Mouse (Mus musculus) olfactory bulb, adult 2 months (tissue): Measurements from ENCODE around the gene Cd37. TPM values are rescaled to one million over a fixed set of nuclear protein-coding genes. Genes with fewer than 3 reads are reported as not detected.

ENCODE experiments used
- H3K27ac ChIP-seq: fragments of 200-500 bp; 2 replicates; pipeline ENCODE4 v1.5.1; 2012; ENCODE audit warnings: low read depth, low read length; ENCODE audit not compliant: insufficient read depth
- H3K4me1 ChIP-seq: fragments of 200-500 bp; 2 replicates; pipeline ENCODE4 v1.6.1; 2012; ENCODE audit warnings: low read length; ENCODE audit not compliant: control insufficient read depth, insufficient read depth
- H3K4me3 ChIP-seq: fragments of 200-500 bp; 2 replicates; pipeline ENCODE4 v1.5.1; 2012; ENCODE audit warnings: mild to moderate bottlenecking, low read depth, low read length, moderate library complexity; ENCODE audit not compliant: insufficient read depth
- CTCF ChIP-seq: fragments of 200-500 bp; IDR thresholded peaks from 2 replicates; pipeline ENCODE4 v1.5.1; 2012; ENCODE audit warnings: low read depth, mild to moderate bottlenecking, low read length, moderate library complexity; ENCODE audit not compliant: insufficient read depth
- POLR2A ChIP-seq: fragments of 200-500 bp; IDR thresholded peaks from 2 replicates; pipeline ENCODE4 v1.6.1; 2012; ENCODE audit warnings: mild to moderate bottlenecking, low read depth, low read length, moderate library complexity; ENCODE audit not compliant: insufficient read depth
- WGBS: fragments of 180-500 bp; shearing (Covaris S2); methylation state at CpG from one replicate; pipeline ENCODE4 v1.1.7; 2018; 5-methylcytosine and 5-hydroxymethylcytosine counted together
- polyA plus RNA-seq: library from polyadenylated mRNA; stranded (reverse); fragments of >200 nt; gene quantifications from 2 replicates; pipeline ENCODE4 v1.2.4, GENCODE M21; 2012; ENCODE audit warnings: low replicate concordance; ENCODE audit not compliant: missing spikeins, insufficient read depth, insufficient read length

The Cd37 gene
- polyA plus RNA-seq = not detected in 2 replicates

DNA sequence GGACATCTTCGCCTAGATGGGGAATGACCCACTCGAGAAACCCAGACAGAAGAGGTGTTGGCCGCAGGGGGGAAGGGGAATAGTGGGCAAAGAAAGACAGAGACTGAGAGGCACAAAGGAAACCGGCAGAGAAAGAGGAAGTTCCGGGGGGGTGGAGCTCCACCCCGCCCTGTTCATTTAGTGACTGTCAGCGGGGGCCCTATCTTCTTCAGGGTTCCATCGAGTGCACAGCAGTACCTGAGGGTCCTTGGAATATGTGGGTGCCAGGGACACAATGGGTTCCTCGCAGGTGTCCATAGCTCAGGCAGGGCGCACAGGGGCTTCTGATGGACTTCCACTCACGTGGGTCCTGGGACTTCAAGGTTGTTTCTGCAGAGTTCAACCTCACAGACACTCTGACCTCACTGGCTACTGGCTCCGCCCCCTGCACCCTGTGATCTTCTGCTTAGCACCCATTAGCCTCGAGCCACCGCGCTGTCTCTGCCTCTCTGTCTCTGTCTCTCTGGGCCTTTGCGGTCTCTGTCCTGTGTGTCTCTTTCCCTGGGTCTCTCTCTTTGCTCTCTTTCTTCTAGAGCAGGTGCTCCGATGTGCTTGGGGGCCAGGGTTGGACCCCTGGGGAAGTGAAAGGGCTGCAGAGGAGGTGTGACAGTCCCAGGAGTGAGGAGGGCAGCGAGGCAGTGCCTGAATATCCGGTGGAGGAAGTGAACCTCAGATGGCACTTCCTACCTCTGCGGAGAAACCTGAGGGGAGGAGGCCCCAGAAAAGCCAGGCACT lies at the start of gene Cd37:
Cd37 (minus strand) TSS at position 393 of the 774 bp plus-strand sequence.
- TF ChIP-seq CTCF = no peak

DNA sequence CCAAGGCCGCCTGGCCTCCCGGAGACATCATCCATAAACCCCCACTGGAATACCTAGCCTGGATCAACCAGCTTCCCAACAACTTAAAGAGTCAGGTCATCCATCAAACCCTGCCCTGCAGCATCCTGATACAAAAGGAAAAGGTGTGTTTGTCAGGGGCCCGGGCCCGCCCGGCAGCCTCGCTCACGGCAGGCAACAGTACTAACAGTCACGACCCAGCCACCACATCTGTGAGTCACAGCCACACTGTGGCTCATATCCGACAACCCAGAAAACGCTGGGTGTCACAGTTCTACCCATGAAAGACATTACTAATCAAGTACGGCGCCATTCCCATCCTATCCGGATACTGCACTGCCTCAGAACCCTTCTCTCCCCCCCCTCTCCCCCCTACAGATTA lies 47.6 kb upstream of the Cd37 start:
- H3K4me1 ChIP-seq = peaks cover 5% of the 10 kb centered on the region; the same call in 1 of the 2 replicates
- WGBS = 74% methylated on average over 13 of the region's 13 CpGs
- H3K27ac ChIP-seq = no peak overlapping the region
- no peak for TF ChIP-seq CTCF
- TF ChIP-seq POLR2A = no peak
- H3K4me3 ChIP-seq = no peak overlapping the region

More for the DNA sequence above, at the start of gene Cd37:
- Histone ChIP-seq H3K4me3 (peak within 1 kb of the TSS; percentile 7; the same call in 1 of the 2 replicates), H3K27ac (no peak within 1 kb of the TSS), H3K4me1 (peaks cover 14% of the 10 kb centered on the region)
- 53% methylated on average over 20 of the region's 20 CpGs for WGBS

DNA sequence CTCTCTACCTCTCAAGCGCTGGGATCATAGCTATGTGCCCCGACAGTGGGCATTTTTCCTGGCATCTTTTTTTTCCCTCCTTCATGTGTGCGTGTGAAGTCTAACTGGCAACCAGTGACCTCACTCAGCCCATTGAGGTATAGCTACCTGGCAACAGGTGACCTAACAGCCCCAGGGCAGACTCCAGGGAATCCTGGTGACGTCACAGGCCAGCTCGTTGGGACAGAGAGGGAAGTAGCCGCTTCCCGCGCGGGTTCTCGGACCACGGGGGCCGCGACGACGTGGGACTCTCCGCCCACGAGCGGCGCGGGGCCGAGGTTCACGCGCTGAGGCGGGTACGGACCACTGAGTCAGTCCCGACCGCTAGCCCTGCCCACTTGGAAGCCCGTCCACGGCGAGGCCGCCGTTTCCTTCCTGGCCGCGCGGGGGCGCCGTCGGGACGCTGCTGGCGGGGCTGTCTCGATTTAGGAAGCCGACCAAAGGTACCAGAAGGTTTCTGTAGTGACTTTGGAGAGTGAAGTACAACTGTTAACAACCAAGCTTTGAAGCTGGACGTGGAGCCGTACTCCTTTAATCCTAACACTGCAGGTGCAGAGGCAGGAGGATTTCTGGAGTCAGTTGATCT lies 38.3 kb upstream of the Cd37 start, which contains the start of gene Slc6a21:
Slc6a21 (plus strand) TSS at position 378 of the 625 bp plus-strand sequence.
- H3K4me3 ChIP-seq = peak within 1 kb of the TSS; percentile 42
- WGBS = 10% methylated on average over 44 of the region's 44 CpGs
- H3K27ac ChIP-seq = no peak within 1 kb of the TSS
- H3K4me1 ChIP-seq = peaks cover 4% of the 10 kb centered on the region
- no peak for TF ChIP-seq POLR2A
- TF ChIP-seq CTCF = peak; percentile 78

DNA sequence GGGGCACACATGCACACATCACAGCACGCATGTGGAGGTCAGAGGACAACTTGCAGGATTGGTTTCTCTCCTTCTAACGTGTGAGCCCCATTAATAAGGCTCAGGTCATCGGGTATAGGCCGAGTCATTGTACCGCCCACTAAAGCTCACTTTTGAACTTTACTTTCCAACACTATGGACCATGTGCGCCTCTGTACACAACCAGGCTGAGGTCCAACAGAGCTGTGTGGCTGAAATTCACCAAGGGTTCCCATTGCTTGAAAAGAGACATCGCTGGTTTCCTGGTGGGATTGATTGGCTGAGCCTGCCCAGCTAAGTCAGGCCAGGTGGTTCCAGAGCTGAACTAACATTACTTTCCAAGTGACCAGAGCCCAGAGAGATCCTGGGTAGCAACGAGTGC lies 34.8 kb upstream of the Cd37 start:
- 93% methylated on average over 8 of the region's 8 CpGs for WGBS
- no peak overlapping the region for H3K4me3 ChIP-seq
- H3K4me1 ChIP-seq = peaks cover 4% of the 10 kb centered on the region
- no peak for TF ChIP-seq POLR2A
- TF ChIP-seq CTCF = no peak
- H3K27ac ChIP-seq = no peak overlapping the region

DNA sequence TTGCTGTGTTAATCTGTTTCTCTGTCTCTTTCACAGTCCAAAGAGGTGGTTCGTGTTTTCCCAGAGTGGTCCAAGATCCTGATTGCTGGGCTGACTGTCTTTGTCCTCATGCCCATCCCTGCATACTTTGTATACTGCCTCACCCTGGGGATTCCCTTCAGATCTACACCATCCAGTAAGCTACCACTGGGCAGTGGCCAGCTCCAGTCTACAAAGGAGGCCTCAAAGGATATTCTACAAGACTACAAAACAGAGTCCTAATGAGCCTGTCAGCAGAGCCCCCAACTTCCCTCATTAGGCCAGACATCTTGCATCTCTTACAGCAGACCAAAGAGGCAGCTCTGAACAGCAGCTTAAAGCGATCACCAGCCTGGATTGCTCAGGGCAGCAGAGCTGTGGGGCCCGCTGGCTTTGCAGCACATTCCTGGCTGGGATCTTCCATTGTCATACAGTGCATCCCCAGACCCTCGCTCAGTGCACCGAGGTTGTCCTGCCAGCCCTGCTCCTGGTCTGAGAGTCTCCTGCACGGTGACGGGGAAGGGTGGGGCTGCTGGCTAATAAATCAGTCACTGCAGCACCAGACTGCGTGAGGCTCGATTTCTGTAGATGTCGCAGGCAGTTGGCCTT lies 34.0 kb upstream of the Cd37 start:
- 77% methylated on average over 10 of the region's 10 CpGs for WGBS
- Histone ChIP-seq H3K4me3 (no peak overlapping the region), H3K4me1 (peaks cover 4% of the 10 kb centered on the region), H3K27ac (no peak overlapping the region)
- TF ChIP-seq CTCF (no peak), POLR2A (no peak)

DNA sequence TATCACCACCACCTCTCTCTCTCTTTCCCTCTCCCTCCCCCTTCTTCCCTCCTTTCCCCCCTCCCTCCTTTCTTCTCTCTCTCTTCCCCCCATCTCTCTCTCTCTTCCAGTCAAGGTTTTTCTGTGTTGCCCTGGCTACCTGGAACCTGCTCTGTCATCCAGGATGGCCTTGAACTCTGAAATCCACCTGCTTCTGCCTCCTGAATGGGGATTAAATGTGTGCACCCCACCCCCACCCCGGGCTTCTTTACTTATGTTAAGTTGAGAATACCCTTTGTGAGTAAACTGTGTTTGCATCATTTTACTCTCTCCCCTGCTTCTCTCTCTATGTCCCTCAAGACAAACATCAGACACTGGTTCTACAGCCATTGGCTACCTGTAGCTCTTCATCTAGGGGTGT lies 26.6 kb upstream of the Cd37 start:
- TF ChIP-seq POLR2A (no peak), CTCF (no peak)
- Histone ChIP-seq H3K4me1 (peaks cover 6% of the 10 kb centered on the region), H3K27ac (no peak overlapping the region), H3K4me3 (no peak overlapping the region)
- 86% methylated on average over 1 of the region's 1 CpGs for WGBS

DNA sequence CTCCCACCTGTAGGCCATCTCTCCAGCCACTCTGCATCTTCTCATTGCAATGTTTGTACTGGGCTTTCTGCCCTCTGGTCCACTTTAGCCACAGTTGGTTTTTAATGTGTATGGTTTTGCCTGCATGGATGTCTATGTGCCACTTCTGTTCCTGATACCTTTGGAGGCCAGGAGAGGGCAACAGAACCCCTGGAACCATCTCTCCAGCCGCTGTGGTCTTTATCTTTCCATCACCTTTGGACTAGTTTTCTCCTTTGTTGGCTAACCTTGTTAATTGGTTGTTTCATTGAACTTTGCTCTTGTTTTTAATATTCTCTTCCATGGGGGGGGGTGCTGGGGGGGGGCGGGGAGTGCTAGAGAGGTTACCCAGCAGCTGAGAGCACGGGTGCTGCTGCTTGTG lies 25.4 kb upstream of the Cd37 start:
- Histone ChIP-seq H3K4me1 (peaks cover 6% of the 10 kb centered on the region), H3K27ac (no peak overlapping the region), H3K4me3 (no peak overlapping the region)
- WGBS = 84% methylated on average over 3 of the region's 3 CpGs
- TF ChIP-seq CTCF = no peak
- no peak for TF ChIP-seq POLR2A

DNA sequence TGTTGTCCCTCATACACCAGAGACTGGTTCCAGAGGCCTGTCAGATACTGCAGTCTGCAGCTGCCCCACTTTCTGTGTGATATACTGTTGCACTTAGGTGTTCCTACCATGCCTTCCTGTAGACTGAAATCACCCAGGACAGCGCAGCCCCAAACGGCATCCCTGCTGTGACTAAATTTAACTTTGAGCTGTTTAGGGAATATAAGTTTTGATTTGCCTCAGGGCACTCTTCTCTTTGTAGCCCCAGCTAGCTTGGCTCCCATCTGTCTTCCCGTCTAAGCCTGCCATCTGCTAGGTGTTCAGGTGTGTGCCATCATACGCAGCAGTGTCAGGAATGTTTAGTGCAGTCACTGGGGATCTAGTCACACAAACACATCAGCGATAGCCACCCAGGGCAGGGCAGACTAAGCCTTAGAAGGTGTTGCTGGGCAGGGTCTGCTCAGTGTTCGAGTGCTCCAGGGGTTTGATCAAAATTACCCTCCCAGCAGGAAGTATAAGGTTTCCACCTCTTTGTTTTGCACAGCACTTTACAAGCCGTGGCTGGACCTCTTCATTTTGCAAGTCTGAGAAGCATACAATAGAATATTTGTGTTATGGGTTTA lies 24.2 kb upstream of the Cd37 start:
- TF ChIP-seq POLR2A (no peak), CTCF (no peak)
- 82% methylated on average over 7 of the region's 7 CpGs for WGBS
- no peak overlapping the region for H3K27ac ChIP-seq

More for the DNA sequence above, 24.2 kb upstream of the Cd37 start:
- H3K4me3 ChIP-seq = no peak overlapping the region
- peaks cover 6% of the 10 kb centered on the region for H3K4me1 ChIP-seq
